Mouse (Mus musculus) bone marrow macrophage, adult 2 months (primary cell): Measurements from ENCODE around the gene Gfod2. TPM values are rescaled to one million over a fixed set of nuclear protein-coding genes. Genes with fewer than 3 reads are reported as not detected.

ENCODE experiments used
- H3K27ac ChIP-seq: 2 replicates; pipeline ENCODE4 v1.5.1; 2012; ENCODE audit warnings: low read depth, low read length; ENCODE audit not compliant: insufficient read depth
- H3K4me1 ChIP-seq: 2 replicates; pipeline ENCODE4 v1.6.1; 2012; ENCODE audit warnings: low read length; ENCODE audit not compliant: control insufficient read depth, insufficient read depth
- H3K4me3 ChIP-seq: 2 replicates; pipeline ENCODE4 v1.5.1; 2012; ENCODE audit warnings: mild to moderate bottlenecking, low read length, moderate library complexity; ENCODE audit not compliant: insufficient read depth
- CTCF ChIP-seq: IDR thresholded peaks from 2 replicates; pipeline ENCODE4 v1.5.1; 2012; ENCODE audit warnings: low read depth, mild to moderate bottlenecking, low read length, moderate library complexity
- POLR2A ChIP-seq: IDR thresholded peaks from 2 replicates; pipeline ENCODE4 v1.6.1; 2012; ENCODE audit warnings: mild to moderate bottlenecking, low read depth, low read length, borderline replicate concordance
- polyA plus RNA-seq: library from polyadenylated mRNA; stranded (reverse); fragments of >200 nt; gene quantifications from 2 replicates; pipeline ENCODE4 v1.2.4, GENCODE M21; 2012; ENCODE audit not compliant: missing spikeins, insufficient read depth, insufficient read length

The Gfod2 gene
- polyA plus RNA-seq: 0.75 and 1.4 TPM in 2 replicates

GRCm38 (mm10) chr8:105758277-105759108 is at the start of gene Gfod2:
TSS of gene Gfod2 (minus strand) at chr8:105758664.
- peaks cover 11% of the 10 kb centered on the region for H3K4me1 ChIP-seq
- peak within 1 kb of the TSS; percentile 89 for H3K4me3 ChIP-seq
- no peak for TF ChIP-seq POLR2A
- no peak for TF ChIP-seq CTCF
- no peak within 1 kb of the TSS for H3K27ac ChIP-seq

- Histone ChIP-seq H3K4me1 (peaks cover 46% of the 10 kb centered on the region), H3K4me3 (no peak overlapping the region), H3K27ac (no peak overlapping the region)
- no peak for TF ChIP-seq POLR2A
- no peak for TF ChIP-seq CTCF
Measured at GRCm38 (mm10) chr8:105807766-105808165, 49.3 kb upstream of the Gfod2 start.

- H3K4me3 ChIP-seq: no peak overlapping the region
- peaks cover 38% of the 10 kb centered on the region for H3K4me1 ChIP-seq
- TF ChIP-seq CTCF (no peak), POLR2A (no peak)
- no peak overlapping the region for H3K27ac ChIP-seq
Measured at GRCm38 (mm10) chr8:105805964-105806363, 47.5 kb upstream of the Gfod2 start.

GRCm38 (mm10) chr8:105805346-105805745 is 46.9 kb upstream of the Gfod2 start:
- Histone ChIP-seq H3K4me3 (no peak overlapping the region), H3K27ac (0 out of 2 replicates have a peak overlapping the region, but pooled peaks have one; percentile 0), H3K4me1 (peaks cover 33% of the 10 kb centered on the region)
- TF ChIP-seq CTCF: no peak
- no peak for TF ChIP-seq POLR2A

GRCm38 (mm10) chr8:105804797-105805196 is 46.3 kb upstream of the Gfod2 start:
- no peak overlapping the region for H3K4me3 ChIP-seq
- no peak overlapping the region for H3K27ac ChIP-seq
- peaks cover 33% of the 10 kb centered on the region for H3K4me1 ChIP-seq
- no peak for TF ChIP-seq POLR2A
- TF ChIP-seq CTCF: no peak

GRCm38 (mm10) chr8:105801153-105801904 is 42.9 kb upstream of the Gfod2 start:
- Histone ChIP-seq H3K27ac (no peak overlapping the region), H3K4me3 (no peak overlapping the region), H3K4me1 (peaks cover 22% of the 10 kb centered on the region)
- TF ChIP-seq CTCF (no peak), POLR2A (no peak)

- TF ChIP-seq POLR2A (no peak), CTCF (no peak)
- Histone ChIP-seq H3K4me3 (no peak overlapping the region), H3K27ac (no peak overlapping the region), H3K4me1 (peaks cover 17% of the 10 kb centered on the region)
Measured at GRCm38 (mm10) chr8:105799091-105799812, 40.8 kb upstream of the Gfod2 start.

GRCm38 (mm10) chr8:105798408-105798807 is 39.9 kb upstream of the Gfod2 start:
- TF ChIP-seq POLR2A (no peak), CTCF (no peak)
- no peak overlapping the region for H3K4me3 ChIP-seq
- H3K27ac ChIP-seq: no peak overlapping the region
- H3K4me1 ChIP-seq: peaks cover 17% of the 10 kb centered on the region

GRCm38 (mm10) chr8:105795785-105796184 is 37.3 kb upstream of the Gfod2 start:
- no peak for TF ChIP-seq POLR2A
- TF ChIP-seq CTCF: no peak
- Histone ChIP-seq H3K27ac (no peak overlapping the region), H3K4me3 (no peak overlapping the region), H3K4me1 (peaks cover 15% of the 10 kb centered on the region)

GRCm38 (mm10) chr8:105794009-105794598 is 35.6 kb upstream of the Gfod2 start:
- peaks cover 11% of the 10 kb centered on the region for H3K4me1 ChIP-seq
- no peak overlapping the region for H3K4me3 ChIP-seq
- TF ChIP-seq POLR2A: no peak
- TF ChIP-seq CTCF: no peak
- no peak overlapping the region for H3K27ac ChIP-seq
